Mouse (Mus musculus) midbrain, embryonic 13.5 days (tissue): ENCODE results near the gene Fam217b. TPM values are rescaled to one million over a fixed set of nuclear protein-coding genes. Genes with fewer than 3 reads are reported as not detected.

Source experiments
- ATAC-seq: fragments of 200-750 bp; cut with Nextera tagmentation; 2 replicates; pipeline ENCODE4 v1.8.0; 2017; ENCODE audit warnings: mild to moderate bottlenecking, moderate TSS enrichment, moderate library complexity
- H3K27ac ChIP-seq: fragments of 300-500 bp; sonication (generic); 2 replicates; pipeline ENCODE4 v1.5.1; 2015; ENCODE audit warnings: inconsistent platforms, mild to moderate bottlenecking, moderate library complexity
- H3K27me3 ChIP-seq: fragments of 300-500 bp; sonication (generic); 2 replicates; pipeline ENCODE4 v1.6.1; 2015; ENCODE audit warnings: mild to moderate bottlenecking, inconsistent platforms
- H3K36me3 ChIP-seq: fragments of 300-500 bp; sonication (generic); 2 replicates; pipeline ENCODE4 v1.6.1; 2015; ENCODE audit warnings: mild to moderate bottlenecking, inconsistent platforms
- H3K4me1 ChIP-seq: fragments of 300-500 bp; sonication (generic); replicated peaks from 2 replicates; pipeline ENCODE4 v1.6.1; 2015; ENCODE audit warnings: inconsistent platforms
- H3K4me2 ChIP-seq: fragments of 300-500 bp; sonication (generic); replicated peaks from 2 replicates; pipeline ENCODE4 v1.6.1; 2015; ENCODE audit warnings: moderate library complexity, mild to moderate bottlenecking, inconsistent platforms
- H3K4me3 ChIP-seq: fragments of 300-500 bp; sonication (generic); replicated peaks from 2 replicates; pipeline ENCODE4 v1.5.1; 2015; ENCODE audit warnings: mild to moderate bottlenecking, inconsistent platforms
- H3K9ac ChIP-seq: fragments of 300-500 bp; sonication (generic); replicated peaks from 2 replicates; pipeline ENCODE4 v1.6.1; 2015; ENCODE audit warnings: mild to moderate bottlenecking, inconsistent platforms
- H3K9me3 ChIP-seq: fragments of 300-500 bp; sonication (generic); 2 replicates; pipeline ENCODE4 v1.6.1; 2016; ENCODE audit warnings: mild to moderate bottlenecking, inconsistent platforms
- WGBS: fragments of 180-500 bp; shearing (Covaris S2); methylation state at CpG from one replicate; pipeline ENCODE4 v1.1.7; 2015; 5-methylcytosine and 5-hydroxymethylcytosine counted together
- polyA plus RNA-seq: library from polyadenylated mRNA; unstranded; fragments of >200 nt; fragmentation: Nextera tagmentation; extraction: Ambion mirVana; gene quantifications from 2 replicates; pipeline ENCODE4 v1.2.1, GENCODE M21; 2015

The Fam217b gene
- polyA plus RNA-seq, 1 experiment from 2014 or later: 6.1 TPM

DNA sequence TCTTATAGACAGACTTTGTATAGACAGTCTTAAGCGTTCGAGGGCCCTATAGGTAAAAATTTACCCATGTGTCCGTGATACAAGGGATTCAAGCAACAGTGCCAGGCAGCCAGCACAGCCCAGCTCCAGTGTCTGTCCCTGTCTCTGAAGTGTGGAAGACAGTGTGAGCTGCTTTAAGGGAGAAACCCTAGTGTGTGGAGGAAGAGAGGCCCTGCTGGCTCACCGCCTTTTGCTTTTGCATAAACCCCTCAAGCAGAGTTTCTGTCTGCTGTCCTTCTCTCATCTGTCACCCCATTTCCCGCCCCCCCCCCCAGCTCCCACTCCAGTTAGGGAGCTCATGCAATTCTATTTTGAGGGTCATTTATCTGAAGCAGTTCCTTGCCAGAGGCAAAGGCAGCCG is 7.3 kb downstream of the Fam217b start:
- peak overlapping the region; percentile 69; the same call in 1 of the 2 replicates for H3K27ac ChIP-seq
- no peak overlapping the region for H3K4me3 ChIP-seq
- H3K27me3 ChIP-seq: no peaks in the 10 kb centered on the region
- H3K9me3 ChIP-seq: no peaks in the 10 kb centered on the region
- H3K4me1 ChIP-seq: peaks cover 15% of the 10 kb centered on the region; the same call in 1 of the 2 replicates
- ATAC-seq: peak; percentile 68
- WGBS: 49% methylated on average over 6 of the region's 6 CpGs
- H3K4me2 ChIP-seq: no peak overlapping the region
- H3K36me3 ChIP-seq: no peaks in the 10 kb centered on the region
- no peak overlapping the region for H3K9ac ChIP-seq

DNA sequence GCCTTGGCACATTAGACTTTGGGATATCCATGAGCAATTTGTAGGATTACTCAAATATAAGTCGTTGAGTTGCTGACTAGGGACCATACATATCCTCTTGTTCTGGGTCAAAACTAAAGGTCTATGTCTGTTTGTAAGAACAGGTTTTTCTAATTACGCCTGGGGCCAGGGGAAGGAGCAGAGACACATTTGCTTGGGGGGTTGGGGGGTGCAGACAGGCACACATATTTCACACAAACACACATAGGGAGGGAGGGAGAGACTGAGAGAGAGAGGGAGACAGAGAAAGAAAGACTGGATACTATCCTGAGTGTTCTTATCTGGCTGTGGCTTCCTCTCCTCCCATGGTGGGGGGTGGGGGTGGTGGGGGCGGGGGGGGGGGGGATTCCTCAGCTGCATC is 7.9 kb downstream of the Fam217b start:
- H3K4me3 ChIP-seq: no peak overlapping the region
- H3K9me3 ChIP-seq: no peaks in the 10 kb centered on the region
- H3K27ac ChIP-seq: peak overlapping the region; percentile 69
- WGBS: 45% methylated on average over 3 of the region's 3 CpGs
- H3K27me3 ChIP-seq: no peaks in the 10 kb centered on the region
- no peak overlapping the region for H3K9ac ChIP-seq
- no peak overlapping the region for H3K4me2 ChIP-seq
- H3K36me3 ChIP-seq: no peaks in the 10 kb centered on the region
- peaks cover 15% of the 10 kb centered on the region; the same call in 1 of the 2 replicates for H3K4me1 ChIP-seq
- ATAC-seq: no peak

DNA sequence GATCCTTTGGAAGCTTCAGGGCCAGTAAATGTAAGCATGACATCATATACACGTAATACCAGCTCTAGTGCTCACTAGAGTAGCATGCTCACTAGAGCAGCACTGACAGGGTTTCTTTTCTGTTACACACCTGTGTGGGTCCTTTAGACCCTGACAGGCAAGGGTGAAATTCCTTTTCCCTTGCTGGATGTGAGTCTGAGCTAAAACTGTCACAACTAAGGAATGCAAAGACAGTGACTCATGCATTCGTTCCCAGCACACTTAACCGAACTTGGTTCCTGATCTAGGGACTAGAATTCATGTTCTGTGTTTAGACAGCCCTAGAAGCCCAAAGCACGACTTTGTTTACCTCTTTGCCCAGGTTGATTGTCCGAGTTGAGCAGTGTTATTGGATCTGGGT is 8.9 kb downstream of the Fam217b start:
- Histone ChIP-seq H3K36me3 (no peaks in the 10 kb centered on the region), H3K9ac (no peak overlapping the region), H3K4me3 (no peak overlapping the region), H3K4me2 (no peak overlapping the region), H3K27ac (no peak overlapping the region), H3K4me1 (peaks cover 15% of the 10 kb centered on the region; the same call in 1 of the 2 replicates), H3K27me3 (no peaks in the 10 kb centered on the region), H3K9me3 (no peaks in the 10 kb centered on the region)
- 82% methylated on average over 5 of the region's 5 CpGs for WGBS
- ATAC-seq: no peak

DNA sequence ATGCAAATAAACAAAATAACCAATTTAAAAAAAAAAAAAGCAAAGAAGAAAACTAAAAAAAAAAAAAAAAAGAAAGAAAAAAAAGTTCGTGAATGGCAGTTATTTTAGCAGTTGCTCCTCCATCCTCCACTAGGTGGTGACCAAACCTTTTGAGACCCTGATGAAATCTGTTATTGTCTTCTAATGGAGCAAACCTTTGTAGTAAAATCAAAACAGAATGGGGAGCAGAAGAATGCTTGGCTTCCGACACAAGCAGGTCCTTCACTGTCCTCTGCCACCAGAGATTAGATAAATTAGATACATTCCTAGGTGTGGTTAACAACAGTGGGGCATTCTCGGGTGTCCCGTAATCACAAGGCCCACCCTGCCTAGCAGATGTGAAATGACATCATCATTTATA is 11.9 kb downstream of the Fam217b start:
- WGBS: 58% methylated on average over 4 of the region's 4 CpGs
- no peak overlapping the region for H3K4me2 ChIP-seq
- H3K36me3 ChIP-seq: no peaks in the 10 kb centered on the region
- 0 out of 2 replicates have a peak, but pooled peaks cover 8% of the 10 kb centered on the region for H3K4me1 ChIP-seq
- H3K9me3 ChIP-seq: no peaks in the 10 kb centered on the region
- no peak overlapping the region for H3K4me3 ChIP-seq
- no peak overlapping the region for H3K9ac ChIP-seq
- no peak overlapping the region for H3K27ac ChIP-seq
- H3K27me3 ChIP-seq: no peaks in the 10 kb centered on the region
- peak; percentile 48; the same call in 1 of the 2 replicates for ATAC-seq

GRCm38 (mm10) chr2:178427181-178427580 is 12.9 kb downstream of the Fam217b start:
- ATAC-seq: no peak
- 82% methylated on average over 5 of the region's 5 CpGs for WGBS
- H3K4me2 ChIP-seq: no peak overlapping the region
- H3K27ac ChIP-seq: no peak overlapping the region
- no peaks in the 10 kb centered on the region for H3K36me3 ChIP-seq
- H3K4me1 ChIP-seq: 0 out of 2 replicates have a peak, but pooled peaks cover 10% of the 10 kb centered on the region
- H3K27me3 ChIP-seq: no peaks in the 10 kb centered on the region
- no peaks in the 10 kb centered on the region for H3K9me3 ChIP-seq
- no peak overlapping the region for H3K4me3 ChIP-seq
- H3K9ac ChIP-seq: no peak overlapping the region

- Histone ChIP-seq H3K36me3 (no peaks in the 10 kb centered on the region), H3K4me3 (no peak overlapping the region), H3K4me1 (0 out of 2 replicates have a peak, but pooled peaks cover 5% of the 10 kb centered on the region), H3K9me3 (no peaks in the 10 kb centered on the region), H3K9ac (no peak overlapping the region), H3K4me2 (no peak overlapping the region), H3K27ac (no peak overlapping the region), H3K27me3 (no peaks in the 10 kb centered on the region)
- WGBS: 82% methylated on average over 9 of the region's 9 CpGs
- no peak for ATAC-seq
Observed at GRCm38 (mm10) chr2:178428183-178428582, 13.9 kb downstream of the Fam217b start.

DNA sequence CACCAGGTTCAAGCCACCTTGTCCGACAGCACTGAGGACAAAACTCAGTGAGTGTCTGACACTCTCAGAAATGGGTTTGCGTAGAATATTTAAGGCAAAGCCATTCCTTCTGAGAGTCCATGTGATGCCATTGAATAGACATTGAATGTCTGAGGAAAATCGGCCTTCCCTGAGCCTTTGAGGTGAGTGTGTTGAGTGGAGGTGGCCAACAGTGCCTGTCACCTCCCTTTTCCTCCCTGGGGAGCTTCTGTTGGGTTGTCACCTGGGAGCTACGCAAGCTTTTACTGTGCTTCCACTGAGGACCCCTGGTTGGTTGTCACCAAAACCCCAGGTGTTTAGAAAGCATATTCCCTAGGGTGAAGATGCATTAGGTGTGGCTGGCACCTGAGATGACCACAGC is 14.4 kb downstream of the Fam217b start:
- no peaks in the 10 kb centered on the region for H3K36me3 ChIP-seq
- no peak overlapping the region for H3K9ac ChIP-seq
- H3K4me3 ChIP-seq: no peak overlapping the region
- H3K4me2 ChIP-seq: no peak overlapping the region
- no peak for ATAC-seq
- H3K27me3 ChIP-seq: no peaks in the 10 kb centered on the region
- no peak overlapping the region for H3K27ac ChIP-seq
- 89% methylated on average over 4 of the region's 4 CpGs for WGBS
- no peaks in the 10 kb centered on the region for H3K9me3 ChIP-seq
- 0 out of 2 replicates have a peak, but pooled peaks cover 5% of the 10 kb centered on the region for H3K4me1 ChIP-seq

DNA sequence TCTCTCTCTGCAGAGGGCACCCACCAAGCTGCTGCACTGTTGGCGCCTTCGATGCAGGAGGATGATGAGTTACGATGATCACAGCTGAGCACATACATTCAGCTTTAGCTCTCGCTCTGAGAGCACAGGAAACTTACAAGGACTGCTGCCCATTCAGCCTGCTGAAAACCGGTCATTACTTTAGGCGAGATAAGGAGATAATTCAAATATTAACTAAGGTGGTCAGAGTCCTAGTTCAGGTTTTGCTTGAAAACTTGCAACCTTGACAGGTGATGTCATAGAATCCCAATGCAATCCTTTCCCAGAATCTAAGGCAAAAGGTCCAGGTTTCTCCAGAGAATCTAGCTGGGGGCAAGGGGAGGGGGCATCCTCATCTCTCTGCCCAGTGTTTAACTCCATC is 15.1 kb downstream of the Fam217b start:
- 0 out of 2 replicates have a peak, but pooled peaks cover 5% of the 10 kb centered on the region for H3K4me1 ChIP-seq
- H3K9me3 ChIP-seq: no peaks in the 10 kb centered on the region
- 91% methylated on average over 6 of the region's 6 CpGs for WGBS
- no peak overlapping the region for H3K9ac ChIP-seq
- no peak for ATAC-seq
- no peaks in the 10 kb centered on the region for H3K36me3 ChIP-seq
- no peak overlapping the region for H3K4me2 ChIP-seq
- no peaks in the 10 kb centered on the region for H3K27me3 ChIP-seq
- H3K4me3 ChIP-seq: no peak overlapping the region
- no peak overlapping the region for H3K27ac ChIP-seq

DNA sequence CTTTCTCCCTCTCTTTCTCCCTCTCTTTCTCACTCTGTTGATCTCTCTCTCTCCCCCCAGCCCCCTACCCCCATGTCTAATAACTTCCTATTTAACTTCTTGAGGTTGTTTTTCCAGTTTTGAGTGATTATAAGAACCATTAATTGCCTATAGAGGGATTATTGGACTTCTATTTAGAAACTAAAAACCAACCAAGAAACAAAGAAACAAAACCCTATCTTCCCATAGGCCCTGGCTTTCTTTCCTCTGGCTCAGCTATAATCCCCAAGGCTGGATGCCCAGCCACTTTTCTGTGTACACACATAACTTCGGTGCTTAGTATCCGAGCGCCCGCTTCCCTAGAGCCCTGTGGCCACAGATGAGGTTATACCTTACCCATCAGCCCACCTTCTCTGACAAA is 15.9 kb downstream of the Fam217b start, which contains the start of gene Cdh26:
Gene Cdh26 (plus strand): TSS at position 301 of the 400 bp plus-strand sequence.
- ATAC-seq: no peak
- Histone ChIP-seq H3K4me3 (no peak within 1 kb of the TSS), H3K36me3 (no peaks in the 10 kb centered on the region), H3K4me1 (0 out of 2 replicates have a peak, but pooled peaks cover 5% of the 10 kb centered on the region), H3K27me3 (no peaks in the 10 kb centered on the region), H3K9me3 (no peaks in the 10 kb centered on the region), H3K9ac (no peak within 1 kb of the TSS), H3K27ac (no peak within 1 kb of the TSS), H3K4me2 (no peak within 1 kb of the TSS)
- WGBS: 85% methylated on average over 4 of the region's 4 CpGs

- Histone ChIP-seq H3K27me3 (no peaks in the 10 kb centered on the region), H3K9ac (no peak overlapping the region), H3K9me3 (no peaks in the 10 kb centered on the region), H3K4me1 (0 out of 2 replicates have a peak, but pooled peaks cover 8% of the 10 kb centered on the region), H3K4me3 (no peak overlapping the region), H3K36me3 (no peaks in the 10 kb centered on the region), H3K27ac (no peak overlapping the region), H3K4me2 (no peak overlapping the region)
- ATAC-seq: no peak
- 77% methylated on average over 2 of the region's 2 CpGs for WGBS
Observed at GRCm38 (mm10) chr2:178433495-178433894, 19.2 kb downstream of the Fam217b start.

DNA sequence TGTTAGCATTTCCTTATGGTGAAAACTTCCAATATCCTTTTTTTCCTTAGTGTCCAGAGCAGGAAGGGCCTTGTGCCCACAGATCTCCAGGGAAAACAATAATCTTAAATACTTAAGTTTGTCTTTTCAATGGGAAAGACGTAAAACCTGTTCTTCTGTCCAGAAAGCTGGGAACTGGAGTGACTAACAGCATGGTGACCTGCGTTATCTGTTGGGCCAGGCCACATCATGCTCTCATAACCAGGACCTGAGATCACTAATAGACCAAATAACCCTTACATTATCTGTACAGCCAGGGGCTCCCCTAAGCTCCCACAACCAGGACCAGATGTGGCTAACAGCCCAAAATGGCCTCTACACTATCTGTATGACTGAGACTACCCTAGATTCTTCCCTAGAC is 19.6 kb downstream of the Fam217b start:
- 95% methylated on average over 2 of the region's 2 CpGs for WGBS
- no peaks in the 10 kb centered on the region for H3K27me3 ChIP-seq

GRCm38 (mm10) chr2:178437311-178437710 is 23.0 kb downstream of the Fam217b start:
- Histone ChIP-seq H3K27ac (no peak overlapping the region), H3K9ac (no peak overlapping the region), H3K9me3 (no peaks in the 10 kb centered on the region), H3K4me3 (no peak overlapping the region), H3K27me3 (no peaks in the 10 kb centered on the region), H3K4me1 (0 out of 2 replicates have a peak, but pooled peaks cover 3% of the 10 kb centered on the region), H3K36me3 (no peaks in the 10 kb centered on the region), H3K4me2 (no peak overlapping the region)
- WGBS: 63% methylated on average over 9 of the region's 9 CpGs
- no peak for ATAC-seq

More for the DNA sequence above, 19.6 kb downstream of the Fam217b start:
- Histone ChIP-seq H3K4me1 (0 out of 2 replicates have a peak, but pooled peaks cover 8% of the 10 kb centered on the region), H3K4me2 (no peak overlapping the region), H3K27ac (no peak overlapping the region), H3K9ac (no peak overlapping the region), H3K4me3 (no peak overlapping the region), H3K36me3 (no peaks in the 10 kb centered on the region), H3K9me3 (no peaks in the 10 kb centered on the region)
- ATAC-seq: no peak

- Histone ChIP-seq H3K27me3 (no peaks in the 10 kb centered on the region), H3K4me2 (no peak overlapping the region), H3K9ac (no peak overlapping the region), H3K4me1 (no peaks in the 10 kb centered on the region), H3K9me3 (no peaks in the 10 kb centered on the region), H3K27ac (no peak overlapping the region), H3K36me3 (no peaks in the 10 kb centered on the region), H3K4me3 (no peak overlapping the region)
- ATAC-seq: no peak
- WGBS: 76% methylated on average over 4 of the region's 4 CpGs
Observed at GRCm38 (mm10) chr2:178449386-178449785, 35.1 kb downstream of the Fam217b start.
